Mouse (Mus musculus) splenic B cell, adult 2 months (primary cell): ENCODE data around the gene Tacc2.

ENCODE experiments used
- DNase-seq: peaks from one replicate; pipeline ENCODE4 v3.0.0-alpha.2; 2011; ENCODE audit warnings: low read depth, low spot score
- H3K27me3 ChIP-seq: 2 replicates; pipeline ENCODE4 v1.6.1; 2012; ENCODE audit warnings: mild to moderate bottlenecking, low read length, moderate library complexity, mixed read lengths; ENCODE audit not compliant: control insufficient read depth, poor library complexity, insufficient read depth, severe bottlenecking
- H3K36me3 ChIP-seq: 2 replicates; pipeline ENCODE4 v1.6.1; 2012; ENCODE audit warnings: mild to moderate bottlenecking, low read length, moderate library complexity, mixed read lengths; ENCODE audit not compliant: control insufficient read depth, poor library complexity, insufficient read depth, severe bottlenecking

The Tacc2 gene

GRCm38 (mm10) chr7:130782501-130783050 lies 205.3 kb downstream of the Tacc2 start:
- no peaks in the 10 kb centered on the region for H3K27me3 ChIP-seq
- no peak for DNase-seq

GRCm38 (mm10) chr7:130785923-130786575 lies 208.8 kb downstream of the Tacc2 start:
- H3K27me3 ChIP-seq: no peaks in the 10 kb centered on the region

More at GRCm38 (mm10) chr7:130782501-130783050, 205.3 kb downstream of the Tacc2 start:
- no peaks in the 10 kb centered on the region for H3K36me3 ChIP-seq

GRCm38 (mm10) chr7:130786708-130787107 lies 209.5 kb downstream of the Tacc2 start:
- no peaks in the 10 kb centered on the region for H3K36me3 ChIP-seq
- H3K27me3 ChIP-seq: no peaks in the 10 kb centered on the region
- no peak for DNase-seq

More at GRCm38 (mm10) chr7:130785923-130786575, 208.8 kb downstream of the Tacc2 start:
- no peak for DNase-seq
- no peaks in the 10 kb centered on the region for H3K36me3 ChIP-seq

GRCm38 (mm10) chr7:130787537-130787936 lies 210.3 kb downstream of the Tacc2 start:
- Histone ChIP-seq H3K27me3 (no peaks in the 10 kb centered on the region), H3K36me3 (no peaks in the 10 kb centered on the region)
- DNase-seq: no peak

GRCm38 (mm10) chr7:130788950-130789349 lies 211.7 kb downstream of the Tacc2 start:
- H3K36me3 ChIP-seq: no peaks in the 10 kb centered on the region
- no peak for DNase-seq
- no peaks in the 10 kb centered on the region for H3K27me3 ChIP-seq

GRCm38 (mm10) chr7:130789456-130789855 lies 212.2 kb downstream of the Tacc2 start:
- Histone ChIP-seq H3K36me3 (no peaks in the 10 kb centered on the region), H3K27me3 (no peaks in the 10 kb centered on the region)
- DNase-seq: peak; percentile 59

GRCm38 (mm10) chr7:130793671-130794070 lies 216.4 kb downstream of the Tacc2 start:
- H3K27me3 ChIP-seq: no peaks in the 10 kb centered on the region
- no peaks in the 10 kb centered on the region for H3K36me3 ChIP-seq
- DNase-seq: no peak

- no peaks in the 10 kb centered on the region for H3K27me3 ChIP-seq
- no peaks in the 10 kb centered on the region for H3K36me3 ChIP-seq
- peak; percentile 43 for DNase-seq
Measured at GRCm38 (mm10) chr7:130796786-130797185, 219.5 kb downstream of the Tacc2 start.

GRCm38 (mm10) chr7:130797524-130797923 lies 220.3 kb downstream of the Tacc2 start:
- H3K27me3 ChIP-seq: no peaks in the 10 kb centered on the region
- DNase-seq: no peak
- no peaks in the 10 kb centered on the region for H3K36me3 ChIP-seq

GRCm38 (mm10) chr7:130799418-130799817 lies 222.2 kb downstream of the Tacc2 start:
- Histone ChIP-seq H3K36me3 (no peaks in the 10 kb centered on the region), H3K27me3 (no peaks in the 10 kb centered on the region)
- no peak for DNase-seq

- no peaks in the 10 kb centered on the region for H3K27me3 ChIP-seq
- DNase-seq: peak; percentile 58
- no peaks in the 10 kb centered on the region for H3K36me3 ChIP-seq
Measured at GRCm38 (mm10) chr7:130800681-130801080, 223.4 kb downstream of the Tacc2 start.

GRCm38 (mm10) chr7:130801811-130802210 lies 224.6 kb downstream of the Tacc2 start:
- H3K27me3 ChIP-seq: no peaks in the 10 kb centered on the region
- no peaks in the 10 kb centered on the region for H3K36me3 ChIP-seq
- peak; percentile 32 for DNase-seq

GRCm38 (mm10) chr7:130803251-130803825 lies 226.1 kb downstream of the Tacc2 start:
- no peak for DNase-seq
- Histone ChIP-seq H3K27me3 (no peaks in the 10 kb centered on the region), H3K36me3 (no peaks in the 10 kb centered on the region)

- Histone ChIP-seq H3K36me3 (no peaks in the 10 kb centered on the region), H3K27me3 (no peaks in the 10 kb centered on the region)
- DNase-seq: no peak
Measured at GRCm38 (mm10) chr7:130804991-130805390, 227.8 kb downstream of the Tacc2 start.

GRCm38 (mm10) chr7:130807749-130808148 lies 230.5 kb downstream of the Tacc2 start:
- Histone ChIP-seq H3K36me3 (no peaks in the 10 kb centered on the region), H3K27me3 (no peaks in the 10 kb centered on the region)
- DNase-seq: no peak
